Mouse (Mus musculus): ENCODE measurements around the gene Mast3. TPM values are rescaled to one million over a fixed set of nuclear protein-coding genes. Genes with fewer than 3 reads are reported as not detected.
A peak's percentile ranks its signal among the peaks of the same experiment; 100 is the strongest.

Mast3 gene
- polyA plus RNA-seq, 1 experiment from 2014 or later = 9.4 TPM

DNA sequence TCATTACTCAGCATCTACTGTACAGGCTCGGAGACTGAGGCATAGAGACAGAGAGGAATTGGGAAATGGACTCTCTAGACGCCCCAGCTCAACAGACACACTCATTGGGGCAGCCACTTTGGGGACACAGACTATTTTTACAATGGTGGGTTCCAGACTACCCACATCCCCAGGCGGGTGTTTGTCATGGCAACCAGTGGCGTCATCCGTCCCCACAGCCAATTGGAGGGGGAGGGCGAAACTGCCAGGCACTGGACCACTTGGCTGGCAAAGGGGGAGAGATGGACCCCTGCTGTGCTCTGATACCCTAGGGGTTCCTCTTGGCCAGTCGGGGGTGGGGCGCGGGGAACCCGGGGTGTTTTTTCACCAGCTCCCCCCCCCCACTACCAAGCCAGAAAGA, 4.2 kb downstream of the Mast3 start:
- Histone ChIP-seq H3K9me3 (ENCODE audit: control insufficient read depth, low read length) (no peaks in the 10 kb centered on the region), H3K4me2 (ENCODE audit: low read length) (no peak overlapping the region), H3K9ac (ENCODE audit: low read length) (no peak overlapping the region), H3K27me3 (ENCODE audit: control insufficient read depth, insufficient read depth, low read length) (peaks cover 54% of the 10 kb centered on the region), H3K27ac (replicated peaks in 1 of 2; ENCODE audit: control insufficient read depth in 1 of 2, insufficient read depth in 1 of 2, low read depth in 2 of 2, low read length in 2 of 2) (no peak overlapping the region), H3K36me3 (ENCODE audit: control insufficient read depth, insufficient read depth, low read length) (no peaks in the 10 kb centered on the region), H3K4me3 (ENCODE audit: control insufficient read depth in 1 of 2, insufficient read depth in 1 of 2, low read depth in 1 of 2, low read length in 2 of 2) (no peak overlapping the region), H3K4me1 (ENCODE audit: control insufficient read depth in 2 of 2, insufficient read depth in 2 of 2, low read length in 2 of 2) (peaks cover 8 to 15% of the 10 kb centered on the region in 2 experiments; a peak in 3 of 4 replicates)
- no peak for ATAC-seq (ENCODE audit: insufficient number of reproducible peaks, insufficient read depth, low FRiP score, low read depth)
- WGBS = 41% methylated on average over 10 of the region's 10 CpGs

DNA sequence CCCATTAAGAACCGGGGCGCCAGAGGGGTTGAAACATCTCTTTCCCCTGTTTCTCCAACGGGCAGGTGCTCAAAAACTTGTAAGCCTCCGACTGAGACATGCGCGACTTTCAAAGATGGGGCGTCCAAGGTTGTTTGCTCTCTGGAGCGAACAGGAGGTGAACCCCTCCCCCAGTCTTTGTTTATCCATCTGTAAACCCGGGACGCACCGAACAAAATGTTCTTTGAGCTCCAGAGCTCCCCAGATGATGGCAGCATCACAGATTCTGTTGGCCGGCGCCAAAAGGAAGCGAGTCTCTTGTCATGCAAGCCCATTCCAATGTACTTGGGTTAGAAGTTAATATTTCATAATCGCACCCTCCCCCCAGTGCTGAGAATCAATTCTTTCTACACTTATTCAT, 6.6 kb downstream of the Mast3 start:
- Histone ChIP-seq H3K4me1 (ENCODE audit: control insufficient read depth in 2 of 2, insufficient read depth in 2 of 2, low read length in 2 of 2) (peaks cover 4 to 8% of the 10 kb centered on the region in 2 experiments; a peak in 3 of 4 replicates), H3K9me3 (ENCODE audit: control insufficient read depth, low read length) (no peaks in the 10 kb centered on the region), H3K36me3 (ENCODE audit: control insufficient read depth, insufficient read depth, low read length) (no peaks in the 10 kb centered on the region), H3K9ac (ENCODE audit: low read length) (no peak overlapping the region), H3K27me3 (ENCODE audit: control insufficient read depth, insufficient read depth, low read length) (peaks cover 58% of the 10 kb centered on the region), H3K4me2 (ENCODE audit: low read length) (peak overlapping the region; percentile 66; the same call in 1 of the 2 replicates), H3K27ac (replicated peaks in 1 of 2; ENCODE audit: control insufficient read depth in 1 of 2, insufficient read depth in 1 of 2, low read depth in 2 of 2, low read length in 2 of 2) (no peak overlapping the region), H3K4me3 (ENCODE audit: control insufficient read depth in 1 of 2, insufficient read depth in 1 of 2, low read depth in 1 of 2, low read length in 2 of 2) (peak overlapping the region; percentile 50 to 52; a peak in 2 of 4 replicates)
- no peak for ATAC-seq (ENCODE audit: insufficient number of reproducible peaks, insufficient read depth, low FRiP score, low read depth)
- 16% methylated on average over 15 of the region's 15 CpGs for WGBS

DNA sequence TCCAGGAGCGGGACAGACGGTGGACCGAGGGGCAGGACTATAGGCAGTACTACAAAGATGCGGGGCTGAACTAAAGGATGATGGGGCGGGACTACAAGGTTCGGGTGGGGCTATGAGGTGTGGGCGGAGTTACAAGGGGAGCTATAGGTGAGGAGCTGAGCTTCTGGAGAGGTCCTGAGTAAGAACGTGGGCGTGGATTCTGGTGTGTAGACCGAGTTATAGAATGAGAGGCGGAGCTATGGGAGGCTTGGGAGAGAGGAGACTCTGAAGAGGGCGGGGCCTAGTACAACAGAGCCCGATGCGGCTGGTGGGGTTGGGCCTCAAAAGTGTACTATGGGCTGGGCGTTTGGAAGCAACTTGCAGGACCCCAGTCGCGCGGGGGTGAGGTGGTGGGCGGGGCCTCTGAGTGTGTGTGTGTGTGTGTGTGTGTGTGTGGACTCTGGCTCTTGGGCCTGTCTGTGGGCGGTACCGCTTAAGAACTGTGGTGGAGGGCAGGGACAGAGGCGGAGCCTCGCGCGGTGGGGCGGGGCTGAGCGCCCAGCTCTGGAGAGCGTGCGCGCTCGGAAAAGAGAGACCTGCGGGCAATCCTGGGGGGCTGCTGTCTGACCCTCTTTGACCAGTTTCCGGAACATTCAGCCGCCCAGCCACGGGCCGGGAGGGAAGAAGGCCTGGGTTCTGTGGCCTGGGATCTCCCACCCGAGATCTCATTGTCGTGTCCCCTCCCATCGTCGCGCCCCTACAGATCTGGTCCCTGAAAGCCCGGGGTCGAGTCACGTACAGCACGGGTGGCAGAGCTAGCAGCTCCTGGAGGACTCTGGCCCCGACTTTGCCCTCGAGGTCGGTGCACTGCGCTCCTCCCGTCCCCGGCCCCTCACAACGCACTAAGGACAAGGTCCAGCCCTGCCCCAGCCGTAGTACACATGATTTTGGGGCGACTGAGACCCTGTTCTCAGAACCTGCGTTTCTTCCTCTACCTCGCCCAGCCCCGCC, 7.5 kb downstream of the Mast3 start:
- H3K27ac ChIP-seq (replicated peaks in 1 of 2; ENCODE audit: control insufficient read depth in 1 of 2, insufficient read depth in 1 of 2, low read depth in 2 of 2, low read length in 2 of 2) = no peak overlapping the region
- ATAC-seq (ENCODE audit: insufficient number of reproducible peaks, insufficient read depth, low FRiP score, low read depth) = peak; percentile 76
- H3K4me3 ChIP-seq (ENCODE audit: control insufficient read depth in 1 of 2, insufficient read depth in 1 of 2, low read depth in 1 of 2, low read length in 2 of 2) = peak overlapping the region; percentile 50 to 52
- H3K4me2 ChIP-seq (ENCODE audit: low read length) = peak overlapping the region; percentile 66
- H3K27me3 ChIP-seq (ENCODE audit: control insufficient read depth, insufficient read depth, low read length) = peaks cover 55% of the 10 kb centered on the region
- H3K36me3 ChIP-seq (ENCODE audit: control insufficient read depth, insufficient read depth, low read length) = no peaks in the 10 kb centered on the region
- H3K9me3 ChIP-seq (ENCODE audit: control insufficient read depth, low read length) = no peaks in the 10 kb centered on the region
- under 1% methylated on average over 57 of the region's 57 CpGs for WGBS
- peak overlapping the region; percentile 74 for H3K9ac ChIP-seq (ENCODE audit: low read length)
- H3K4me1 ChIP-seq (ENCODE audit: control insufficient read depth in 2 of 2, insufficient read depth in 2 of 2, low read length in 2 of 2) = peaks cover 10 to 14% of the 10 kb centered on the region in 2 experiments; a peak in 3 of 4 replicates

DNA sequence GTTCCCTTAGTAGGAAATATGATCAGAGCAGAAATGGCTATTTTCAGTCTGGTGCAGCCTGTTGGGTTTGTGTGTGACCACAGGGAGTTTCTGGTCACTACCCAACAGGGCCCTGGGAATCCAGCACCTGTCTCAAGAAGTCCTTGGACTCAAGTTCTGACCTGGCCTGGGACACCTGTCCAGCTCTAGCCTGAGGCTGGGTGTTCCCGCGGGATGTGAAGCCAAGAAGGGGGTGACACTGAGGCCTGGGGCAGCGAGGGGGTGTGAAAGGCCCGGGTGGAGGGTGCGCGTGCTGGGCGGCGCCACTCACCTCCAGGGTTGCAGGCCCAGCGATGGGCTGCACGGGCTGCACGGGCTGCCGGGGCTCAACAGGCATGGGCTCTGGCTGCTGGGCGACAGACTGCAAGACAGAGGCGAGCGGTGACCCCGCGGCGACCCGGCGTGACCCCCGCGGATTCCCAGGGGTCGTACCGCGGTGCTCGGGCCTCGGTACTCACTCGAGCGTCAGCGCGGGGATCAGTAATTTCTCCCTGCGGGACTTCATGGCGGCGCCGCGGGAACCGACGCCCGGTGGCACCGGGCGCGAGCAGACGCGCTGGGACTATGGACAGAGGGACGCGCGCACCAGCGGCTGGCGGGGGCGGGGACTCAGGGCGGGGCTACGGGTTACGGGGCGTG, 8.3 kb downstream of the Mast3 start:
- no peak for ATAC-seq (ENCODE audit: insufficient number of reproducible peaks, insufficient read depth, low FRiP score, low read depth)
- WGBS = 5% methylated on average over 54 of the region's 54 CpGs
- H3K4me3 ChIP-seq (ENCODE audit: control insufficient read depth in 1 of 2, insufficient read depth in 1 of 2, low read depth in 1 of 2, low read length in 2 of 2) = peak overlapping the region; percentile 50 to 52
- H3K36me3 ChIP-seq (ENCODE audit: control insufficient read depth, insufficient read depth, low read length) = no peaks in the 10 kb centered on the region
- H3K9me3 ChIP-seq (ENCODE audit: control insufficient read depth, low read length) = no peaks in the 10 kb centered on the region
- no peak overlapping the region for H3K27ac ChIP-seq (replicated peaks in 1 of 2; ENCODE audit: control insufficient read depth in 1 of 2, insufficient read depth in 1 of 2, low read depth in 2 of 2, low read length in 2 of 2)
- H3K4me2 ChIP-seq (ENCODE audit: low read length) = peak overlapping the region; percentile 66
- H3K27me3 ChIP-seq (ENCODE audit: control insufficient read depth, insufficient read depth, low read length) = peaks cover 52% of the 10 kb centered on the region
- peak overlapping the region; percentile 74 for H3K9ac ChIP-seq (ENCODE audit: low read length)
- peaks cover 10 to 19% of the 10 kb centered on the region in 2 experiments; a peak in 3 of 4 replicates for H3K4me1 ChIP-seq (ENCODE audit: control insufficient read depth in 2 of 2, insufficient read depth in 2 of 2, low read length in 2 of 2)

DNA sequence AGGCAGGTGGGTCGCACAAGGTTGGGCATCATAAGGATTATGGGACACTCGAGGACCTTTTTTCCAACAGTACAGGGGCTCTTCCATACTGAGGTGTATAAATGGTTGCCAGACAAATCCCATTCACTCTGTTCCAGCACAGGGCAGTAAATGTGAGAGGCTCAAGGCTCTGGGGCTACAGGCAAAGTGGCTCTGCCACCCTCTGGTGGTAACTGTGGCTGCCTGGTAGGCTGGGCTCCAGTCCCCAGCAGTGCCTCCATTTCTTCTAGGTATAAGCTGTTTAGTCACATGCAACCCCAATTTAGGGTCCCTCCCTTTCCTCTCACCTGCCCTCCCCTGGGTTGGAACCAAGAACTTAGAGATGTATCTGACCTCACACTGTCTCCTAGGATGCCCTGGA, 9.5 kb downstream of the Mast3 start:
- peaks cover 10 to 28% of the 10 kb centered on the region in 2 experiments; a peak in 3 of 4 replicates for H3K4me1 ChIP-seq (ENCODE audit: control insufficient read depth in 2 of 2, insufficient read depth in 2 of 2, low read length in 2 of 2)
- no peaks in the 10 kb centered on the region for H3K36me3 ChIP-seq (ENCODE audit: control insufficient read depth, insufficient read depth, low read length)
- peaks cover 44% of the 10 kb centered on the region for H3K27me3 ChIP-seq (ENCODE audit: control insufficient read depth, insufficient read depth, low read length)
- no peak overlapping the region for H3K4me2 ChIP-seq (ENCODE audit: low read length)
- H3K4me3 ChIP-seq (ENCODE audit: control insufficient read depth in 1 of 2, insufficient read depth in 1 of 2, low read depth in 1 of 2, low read length in 2 of 2) = no peak overlapping the region
- H3K27ac ChIP-seq (replicated peaks in 1 of 2; ENCODE audit: control insufficient read depth in 1 of 2, insufficient read depth in 1 of 2, low read depth in 2 of 2, low read length in 2 of 2) = no peak overlapping the region
- H3K9me3 ChIP-seq (ENCODE audit: control insufficient read depth, low read length) = no peaks in the 10 kb centered on the region
- WGBS = 91% methylated on average over 2 of the region's 2 CpGs
- no peak for ATAC-seq (ENCODE audit: insufficient number of reproducible peaks, insufficient read depth, low FRiP score, low read depth)
- H3K9ac ChIP-seq (ENCODE audit: low read length) = no peak overlapping the region

DNA sequence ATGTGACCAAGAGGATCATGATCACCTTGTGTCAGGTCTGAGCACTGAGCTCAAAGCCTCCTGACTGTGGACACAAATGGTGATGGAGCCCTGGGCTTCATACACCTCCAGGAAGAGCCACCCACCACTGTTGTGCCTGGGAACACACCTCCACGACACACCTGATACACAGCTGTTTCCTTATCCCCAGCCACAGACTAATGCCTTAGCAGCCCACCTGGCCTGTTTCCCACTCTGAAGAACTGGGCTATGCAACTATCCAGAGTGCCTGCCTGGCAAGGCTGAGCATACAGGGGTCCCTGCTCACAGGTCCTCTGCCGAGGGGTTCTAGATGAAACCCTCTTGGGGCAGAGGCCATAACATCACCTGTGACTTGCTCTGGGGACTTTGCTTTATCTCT, 10.6 kb downstream of the Mast3 start:
- WGBS = 70% methylated on average over 2 of the region's 2 CpGs
- Histone ChIP-seq H3K4me3 (ENCODE audit: control insufficient read depth in 1 of 2, insufficient read depth in 1 of 2, low read depth in 1 of 2, low read length in 2 of 2) (no peak overlapping the region), H3K9ac (ENCODE audit: low read length) (no peak overlapping the region), H3K9me3 (ENCODE audit: control insufficient read depth, low read length) (no peaks in the 10 kb centered on the region), H3K27ac (replicated peaks in 1 of 2; ENCODE audit: control insufficient read depth in 1 of 2, insufficient read depth in 1 of 2, low read depth in 2 of 2, low read length in 2 of 2) (no peak overlapping the region), H3K27me3 (ENCODE audit: control insufficient read depth, insufficient read depth, low read length) (peaks cover 33% of the 10 kb centered on the region), H3K4me2 (ENCODE audit: low read length) (no peak overlapping the region), H3K36me3 (ENCODE audit: control insufficient read depth, insufficient read depth, low read length) (no peaks in the 10 kb centered on the region), H3K4me1 (ENCODE audit: control insufficient read depth in 2 of 2, insufficient read depth in 2 of 2, low read length in 2 of 2) (peaks cover 10 to 28% of the 10 kb centered on the region in 2 experiments; a peak in 3 of 4 replicates)
- ATAC-seq (ENCODE audit: insufficient number of reproducible peaks, insufficient read depth, low FRiP score, low read depth) = no peak

DNA sequence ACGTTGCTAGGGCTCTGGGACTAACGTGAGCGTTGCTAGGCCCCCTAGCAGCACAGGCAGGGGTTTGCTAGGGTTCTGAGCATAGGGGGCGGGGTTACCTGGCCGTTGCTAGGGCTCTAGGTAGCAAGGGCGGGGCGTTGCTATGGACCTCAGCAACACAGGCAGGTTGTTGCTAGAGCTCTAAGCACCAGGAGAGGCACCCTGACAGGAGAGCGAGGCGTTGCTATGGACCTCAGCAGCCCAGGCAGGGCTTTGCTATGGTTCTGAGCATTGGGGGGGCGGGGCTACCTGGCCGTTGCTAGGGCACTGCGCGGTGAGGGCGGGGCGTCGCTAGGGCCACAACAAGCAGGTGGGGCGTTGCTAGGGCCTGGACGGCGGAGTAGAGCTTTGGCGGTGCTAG, 12.2 kb downstream of the Mast3 start:
- H3K27ac ChIP-seq (replicated peaks in 1 of 2; ENCODE audit: control insufficient read depth in 1 of 2, insufficient read depth in 1 of 2, low read depth in 2 of 2, low read length in 2 of 2) = peak overlapping the region in 1 of 2 experiments; percentile 31; a peak in 1 of 4 replicates

More for the DNA sequence above, 12.2 kb downstream of the Mast3 start:
- H3K4me2 ChIP-seq (ENCODE audit: low read length) = peak overlapping the region; percentile 84
- H3K9me3 ChIP-seq (ENCODE audit: control insufficient read depth, low read length) = no peaks in the 10 kb centered on the region
- H3K36me3 ChIP-seq (ENCODE audit: control insufficient read depth, insufficient read depth, low read length) = 0 out of 2 replicates have a peak, but pooled peaks cover 5% of the 10 kb centered on the region
- ATAC-seq (ENCODE audit: insufficient number of reproducible peaks, insufficient read depth, low FRiP score, low read depth) = 0 out of 2 replicates have a peak, but pooled peaks have one; percentile 2
- peaks cover 11 to 31% of the 10 kb centered on the region in 2 experiments; a peak in 3 of 4 replicates for H3K4me1 ChIP-seq (ENCODE audit: control insufficient read depth in 2 of 2, insufficient read depth in 2 of 2, low read length in 2 of 2)
- H3K4me3 ChIP-seq (ENCODE audit: control insufficient read depth in 1 of 2, insufficient read depth in 1 of 2, low read depth in 1 of 2, low read length in 2 of 2) = peak overlapping the region; percentile 69 to 74
- peaks cover 23% of the 10 kb centered on the region for H3K27me3 ChIP-seq (ENCODE audit: control insufficient read depth, insufficient read depth, low read length)
- WGBS = under 1% methylated on average over 20 of the region's 20 CpGs
- peak overlapping the region; percentile 39; the same call in 1 of the 2 replicates for H3K9ac ChIP-seq (ENCODE audit: low read length)
